Mouse (Mus musculus) forebrain, embryonic 13.5 days (tissue): ENCODE results near the gene Asic1. TPM values are rescaled to one million over a fixed set of nuclear protein-coding genes. Genes with fewer than 3 reads are reported as not detected.
"Not testable (repeated sequence)": the region's sequence is repeated elsewhere in the genome, so short reads cannot be mapped to it uniquely, and the experiment has no call there.

ENCODE experiments used
- ATAC-seq: fragments of 200-750 bp; cut with Nextera tagmentation; 2 replicates; pipeline ENCODE4 v1.8.0; 2017
- H3K27ac ChIP-seq: fragments of 300-500 bp; sonication (generic); 2 replicates; pipeline ENCODE4 v1.5.1; 2015; ENCODE audit warnings: inconsistent platforms, mild to moderate bottlenecking, moderate library complexity
- H3K27me3 ChIP-seq: fragments of 300-500 bp; sonication (generic); 2 replicates; pipeline ENCODE4 v1.6.1; 2015; ENCODE audit warnings: mild to moderate bottlenecking, inconsistent platforms
- H3K36me3 ChIP-seq: fragments of 300-500 bp; sonication (generic); 2 replicates; pipeline ENCODE4 v1.6.1; 2015; ENCODE audit warnings: mild to moderate bottlenecking, inconsistent platforms; ENCODE audit not compliant: poor library complexity, severe bottlenecking
- H3K4me1 ChIP-seq: fragments of 300-500 bp; sonication (generic); 2 replicates; pipeline ENCODE4 v1.6.1; 2015; ENCODE audit warnings: inconsistent platforms
- H3K4me2 ChIP-seq: fragments of 300-500 bp; sonication (generic); 2 replicates; pipeline ENCODE4 v1.6.1; 2015; ENCODE audit warnings: inconsistent platforms, mild to moderate bottlenecking, moderate library complexity
- H3K4me3 ChIP-seq: fragments of 300-500 bp; sonication (generic); 2 replicates; pipeline ENCODE4 v1.5.1; 2015; ENCODE audit warnings: mild to moderate bottlenecking, inconsistent platforms
- H3K9ac ChIP-seq: fragments of 300-500 bp; sonication (generic); 2 replicates; pipeline ENCODE4 v1.6.1; 2015; ENCODE audit warnings: mild to moderate bottlenecking, inconsistent platforms
- H3K9me3 ChIP-seq: fragments of 300-500 bp; sonication (generic); replicated peaks from 2 replicates; pipeline ENCODE4 v1.6.1; 2016; ENCODE audit warnings: inconsistent platforms
- WGBS: fragments of 180-500 bp; shearing (Covaris S2); methylation state at CpG from one replicate; pipeline ENCODE4 v1.1.7; 2015; 5-methylcytosine and 5-hydroxymethylcytosine counted together
- polyA plus RNA-seq: library from polyadenylated mRNA; unstranded; fragments of >200 nt; fragmentation: Nextera tagmentation; extraction: Ambion mirVana; gene quantifications from 2 replicates; pipeline ENCODE4 v1.2.1, GENCODE M21; 2015

The Asic1 gene
- polyA plus RNA-seq, 1 experiment from 2014 or later, result 15.1 TPM

- ATAC-seq, result no peak
- Histone ChIP-seq H3K4me2 (no peak overlapping the region), H3K27ac (no peak overlapping the region; the same call in 1 of the 2 replicates), H3K4me3 (no peak overlapping the region), H3K9me3 (no peaks in the 10 kb centered on the region), H3K9ac (no peak overlapping the region), H3K36me3 (0 out of 2 replicates have a peak, but pooled peaks cover 5% of the 10 kb centered on the region), H3K4me1 (peaks cover 29% of the 10 kb centered on the region), H3K27me3 (no peaks in the 10 kb centered on the region)
- WGBS, result 13% methylated on average over 4 of the region's 4 CpGs
Measured at GRCm38 (mm10) chr15:99690924-99691323, 20.8 kb downstream of the Asic1 start.

- no peaks in the 10 kb centered on the region for H3K9me3 ChIP-seq
- 0 out of 2 replicates have a peak overlapping the region, but pooled peaks have one; percentile 7 for H3K4me2 ChIP-seq
- peaks cover 3% of the 10 kb centered on the region; the same call in 1 of the 2 replicates for H3K27me3 ChIP-seq
- 0 out of 2 replicates have a peak, but pooled peaks cover 8% of the 10 kb centered on the region for H3K36me3 ChIP-seq
- ATAC-seq, result peak; percentile 50; the same call in 1 of the 2 replicates
- peaks cover 29% of the 10 kb centered on the region for H3K4me1 ChIP-seq
- peak overlapping the region; percentile 21; the same call in 1 of the 2 replicates for H3K9ac ChIP-seq
- 60% methylated on average over 9 of the region's 9 CpGs for WGBS
- H3K27ac ChIP-seq, result no peak overlapping the region
- H3K4me3 ChIP-seq, result no peak overlapping the region
Measured at GRCm38 (mm10) chr15:99691976-99692375, 21.8 kb downstream of the Asic1 start.

GRCm38 (mm10) chr15:99697309-99697708 is 27.1 kb downstream of the Asic1 start:
- H3K9me3 ChIP-seq, result no peaks in the 10 kb centered on the region
- H3K27ac ChIP-seq, result no peak overlapping the region
- no peak for ATAC-seq
- 43% methylated on average over 2 of the region's 2 CpGs for WGBS
- H3K9ac ChIP-seq, result no peak overlapping the region
- H3K36me3 ChIP-seq, result peaks cover 25% of the 10 kb centered on the region; the same call in 1 of the 2 replicates
- peaks cover 19% of the 10 kb centered on the region; the same call in 1 of the 2 replicates for H3K27me3 ChIP-seq
- H3K4me2 ChIP-seq, result no peak overlapping the region
- peaks cover 17% of the 10 kb centered on the region; the same call in 1 of the 2 replicates for H3K4me1 ChIP-seq
- no peak overlapping the region for H3K4me3 ChIP-seq

- Histone ChIP-seq H3K36me3 (peaks cover 26% of the 10 kb centered on the region; the same call in 1 of the 2 replicates), H3K9ac (peak overlapping the region; percentile 27; the same call in 1 of the 2 replicates), H3K27me3 (peaks cover 19% of the 10 kb centered on the region; the same call in 1 of the 2 replicates), H3K4me3 (no peak overlapping the region), H3K4me2 (peak overlapping the region; percentile 20), H3K4me1 (peaks cover 25% of the 10 kb centered on the region), H3K9me3 (no peaks in the 10 kb centered on the region), H3K27ac (no peak overlapping the region)
- ATAC-seq, result no peak
- WGBS, result 33% methylated on average over 20 of the region's 20 CpGs
Measured at GRCm38 (mm10) chr15:99698533-99699085, 28.4 kb downstream of the Asic1 start.

GRCm38 (mm10) chr15:99699715-99700114 is 29.5 kb downstream of the Asic1 start:
- no peak overlapping the region for H3K4me3 ChIP-seq
- 87% methylated on average over 10 of the region's 10 CpGs for WGBS
- no peak overlapping the region for H3K27ac ChIP-seq
- H3K4me1 ChIP-seq, result peaks cover 32% of the 10 kb centered on the region
- no peak overlapping the region for H3K9ac ChIP-seq
- H3K9me3 ChIP-seq, result no peaks in the 10 kb centered on the region
- peaks cover 38% of the 10 kb centered on the region for H3K36me3 ChIP-seq
- no peak for ATAC-seq
- peaks cover 19% of the 10 kb centered on the region; the same call in 1 of the 2 replicates for H3K27me3 ChIP-seq
- H3K4me2 ChIP-seq, result no peak overlapping the region

GRCm38 (mm10) chr15:99700219-99701106 is 30.3 kb downstream of the Asic1 start:
- no peak overlapping the region for H3K27ac ChIP-seq
- WGBS, result 89% methylated on average over 18 of the region's 18 CpGs
- peaks cover 30% of the 10 kb centered on the region for H3K4me1 ChIP-seq
- H3K4me3 ChIP-seq, result no peak overlapping the region
- H3K27me3 ChIP-seq, result peaks cover 19% of the 10 kb centered on the region; the same call in 1 of the 2 replicates
- H3K36me3 ChIP-seq, result peaks cover 41% of the 10 kb centered on the region
- no peak overlapping the region for H3K4me2 ChIP-seq
- no peak for ATAC-seq
- H3K9me3 ChIP-seq, result no peaks in the 10 kb centered on the region
- H3K9ac ChIP-seq, result no peak overlapping the region

- Histone ChIP-seq H3K9ac (peak overlapping the region; percentile 97), H3K27me3 (peaks cover 19% of the 10 kb centered on the region; the same call in 1 of the 2 replicates), H3K4me2 (peak overlapping the region; percentile 93), H3K36me3 (peaks cover 48% of the 10 kb centered on the region), H3K4me3 (peak overlapping the region; percentile 84), H3K27ac (peak overlapping the region; percentile 96), H3K4me1 (peaks cover 30% of the 10 kb centered on the region)
- 49% methylated on average over 16 of the region's 16 CpGs for WGBS
- not testable (repeated sequence) for H3K9me3 ChIP-seq, ATAC-seq
Measured at GRCm38 (mm10) chr15:99701640-99701998, 31.5 kb downstream of the Asic1 start.

GRCm38 (mm10) chr15:99701999-99702900 is 32.1 kb downstream of the Asic1 start, which contains the start of gene Smarcd1:
TSS of gene Smarcd1 (plus strand) at chr15:99702129.
- 1% methylated on average over 57 of the region's 71 CpGs for WGBS
- peaks cover 48% of the 10 kb centered on the region for H3K36me3 ChIP-seq
- ATAC-seq, result peak; percentile 98

GRCm38 (mm10) chr15:99703104-99703503 is 32.9 kb downstream of the Asic1 start:
- Histone ChIP-seq H3K9ac (peak overlapping the region; percentile 97), H3K27ac (peak overlapping the region; percentile 96), H3K4me1 (peaks cover 30% of the 10 kb centered on the region), H3K27me3 (peaks cover 5% of the 10 kb centered on the region; the same call in 1 of the 2 replicates), H3K9me3 (no peaks in the 10 kb centered on the region), H3K4me3 (peak overlapping the region; percentile 84), H3K4me2 (peak overlapping the region; percentile 93), H3K36me3 (peaks cover 51% of the 10 kb centered on the region)
- ATAC-seq, result no peak
- 66% methylated on average over 9 of the region's 9 CpGs for WGBS

More at GRCm38 (mm10) chr15:99701999-99702900, 32.1 kb downstream of the Asic1 start, which contains the start of gene Smarcd1:
- peak within 1 kb of the TSS; percentile 84 for H3K4me3 ChIP-seq
- H3K9me3 ChIP-seq, result no peaks in the 10 kb centered on the region
- peak within 1 kb of the TSS; percentile 96 for H3K27ac ChIP-seq
- H3K9ac ChIP-seq, result peak within 1 kb of the TSS; percentile 97
- H3K27me3 ChIP-seq, result peaks cover 14% of the 10 kb centered on the region; the same call in 1 of the 2 replicates
- peaks cover 30% of the 10 kb centered on the region for H3K4me1 ChIP-seq
- H3K4me2 ChIP-seq, result peak within 1 kb of the TSS; percentile 93

GRCm38 (mm10) chr15:99703676-99704040 is 33.5 kb downstream of the Asic1 start:
- H3K36me3 ChIP-seq, result peaks cover 53% of the 10 kb centered on the region
- no peak for ATAC-seq
- H3K4me3 ChIP-seq, result peak overlapping the region; percentile 84
- peaks cover 3% of the 10 kb centered on the region; the same call in 1 of the 2 replicates for H3K27me3 ChIP-seq
- no peaks in the 10 kb centered on the region for H3K9me3 ChIP-seq
- WGBS, result 59% methylated on average over 5 of the region's 5 CpGs
- H3K4me2 ChIP-seq, result peak overlapping the region; percentile 93
- H3K4me1 ChIP-seq, result peaks cover 29% of the 10 kb centered on the region
- H3K9ac ChIP-seq, result peak overlapping the region; percentile 97
- peak overlapping the region; percentile 96 for H3K27ac ChIP-seq

GRCm38 (mm10) chr15:99704041-99704681 is 34.0 kb downstream of the Asic1 start:
- peak overlapping the region; percentile 96 for H3K27ac ChIP-seq
- H3K4me2 ChIP-seq, result peak overlapping the region; percentile 93
- WGBS, result 30% methylated on average over 23 of the region's 23 CpGs
- H3K9me3 ChIP-seq, result no peaks in the 10 kb centered on the region
- peak overlapping the region; percentile 97 for H3K9ac ChIP-seq
- no peaks in the 10 kb centered on the region for H3K27me3 ChIP-seq
- peaks cover 25% of the 10 kb centered on the region for H3K4me1 ChIP-seq
- peaks cover 53% of the 10 kb centered on the region for H3K36me3 ChIP-seq
- no peak for ATAC-seq
- peak overlapping the region; percentile 84 for H3K4me3 ChIP-seq
